8 mouse cellular contexts compared by ENCODE assay signal in the genomic region with DNA sequence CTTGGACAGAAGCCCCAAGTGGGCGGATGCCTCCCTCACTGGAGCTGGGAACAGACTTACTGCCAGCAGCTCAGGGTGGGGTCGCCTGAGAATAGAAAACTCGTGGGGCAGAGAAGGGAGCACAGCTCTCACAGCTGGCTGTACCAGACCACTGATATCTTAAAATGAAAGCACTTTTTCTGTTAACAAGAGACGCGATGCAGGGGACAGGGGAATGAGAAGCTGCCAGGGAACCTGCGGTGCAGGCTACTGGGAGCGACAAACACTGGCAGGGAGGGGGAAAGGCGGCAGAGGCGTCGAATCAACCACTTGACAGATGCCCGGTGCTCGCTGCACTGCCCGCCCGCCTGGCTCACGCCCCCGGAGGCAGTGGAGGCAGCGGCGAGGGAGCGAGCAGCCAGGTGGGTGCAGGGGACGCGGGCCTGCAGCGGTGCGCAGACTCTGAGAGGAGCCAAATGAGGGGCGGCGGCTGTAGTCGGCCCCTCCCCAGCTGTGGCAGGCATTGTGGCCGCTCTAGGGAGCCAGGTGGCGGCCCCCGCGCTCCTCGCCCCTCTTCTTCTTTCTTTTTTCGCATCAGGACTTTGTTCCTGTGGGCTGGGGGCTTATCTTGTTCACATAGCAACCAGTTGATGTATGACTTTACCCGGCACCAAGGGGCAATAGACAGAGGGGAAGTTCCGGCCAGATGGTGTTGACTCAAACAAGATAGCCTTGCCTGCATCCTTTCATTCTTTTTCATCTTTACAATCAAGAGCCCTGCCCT. TPM values are rescaled to one million over a fixed set of nuclear protein-coding genes. Genes with fewer than 3 reads are reported as not detected.
A peak's percentile ranks its signal among the peaks of the same experiment; 100 is the strongest.
DNase-seq lines count a peak whose midpoint lies in the region; ATAC-seq and TF ChIP-seq lines count a peak whose summit lies in the region.

No protein-coding gene starts in this region.

- no peak for TF ChIP-seq CTCF in G1E (IDR thresholded peaks at IDR 0.05; ENCODE audit: low read depth, low read length)

- H3K4me1 ChIP-seq in G1E (ENCODE audit: insufficient read depth, low read depth, low read length), result peaks cover 3% of the 10 kb centered on the region; the same call in 1 of the 2 replicates
- no peaks in the 10 kb centered on the region for H3K4me1 ChIP-seq in intestine, embryonic 16.5 days (ENCODE audit: control insufficient read depth, insufficient read depth, low read length)
- no peaks in the 10 kb centered on the region; the same call in 1 of the 2 replicates for H3K4me1 ChIP-seq in limb, embryonic 12.5 days (replicated peaks)
- H3K4me1 ChIP-seq in midbrain, embryonic 10.5 days, result peaks cover 10% of the 10 kb centered on the region

- peak overlapping the region; percentile 33; the same call in 1 of the 2 replicates for H3K4me3 ChIP-seq in G1E (ENCODE audit: low read depth, low read length)
- peak overlapping the region; percentile 52 for H3K4me3 ChIP-seq in intestine, embryonic 16.5 days (ENCODE audit: low read length)
- H3K4me3 ChIP-seq in limb, embryonic 12.5 days (replicated peaks), result peak overlapping the region; percentile 46
- peak overlapping the region; percentile 64 for H3K4me3 ChIP-seq in midbrain, embryonic 10.5 days

- H3K9ac ChIP-seq in intestine, embryonic 16.5 days (ENCODE audit: low read depth, low read length), result peak overlapping the region; percentile 68
- peak overlapping the region; percentile 51 for H3K9ac ChIP-seq in limb, embryonic 12.5 days (replicated peaks)

- no peak overlapping the region; the same call in 1 of the 2 replicates for H3K27ac ChIP-seq in intestine, embryonic 16.5 days (ENCODE audit: low read length)
- no peak overlapping the region for H3K27ac ChIP-seq in limb, embryonic 12.5 days
- H3K27ac ChIP-seq in midbrain, embryonic 10.5 days (replicated peaks), result peak overlapping the region; percentile 80

- WGBS in intestine, embryonic 16.5 days, result 1% methylated on average over 34 of the region's 34 CpGs
- 2% methylated on average over 34 of the region's 34 CpGs for WGBS in limb, embryonic 12.5 days
- WGBS in midbrain, embryonic 10.5 days, result 3% methylated on average over 34 of the region's 34 CpGs

- H3K4me2 ChIP-seq in intestine, embryonic 16.5 days (ENCODE audit: low read depth, low read length), result peak overlapping the region; percentile 93
- peak overlapping the region; percentile 85 for H3K4me2 ChIP-seq in limb, embryonic 12.5 days

- no peaks in the 10 kb centered on the region for H3K9me3 ChIP-seq in G1E (replicated peaks)
- H3K9me3 ChIP-seq in intestine, embryonic 16.5 days (ENCODE audit: control insufficient read depth, low read length), result no peaks in the 10 kb centered on the region
- H3K9me3 ChIP-seq in limb, embryonic 12.5 days, result no peaks in the 10 kb centered on the region
- no peaks in the 10 kb centered on the region for H3K9me3 ChIP-seq in midbrain, embryonic 10.5 days (replicated peaks)

- no peaks in the 10 kb centered on the region for H3K36me3 ChIP-seq in G1E (replicated peaks)
- no peaks in the 10 kb centered on the region for H3K36me3 ChIP-seq in intestine, embryonic 16.5 days (ENCODE audit: control insufficient read depth, insufficient read depth, low read length)
- no peaks in the 10 kb centered on the region for H3K36me3 ChIP-seq in limb, embryonic 12.5 days
- H3K36me3 ChIP-seq in midbrain, embryonic 10.5 days, result no peaks in the 10 kb centered on the region
- no peaks in the 10 kb centered on the region for H3K36me3 ChIP-seq in splenic B cell, adult 2 months (ENCODE audit: control insufficient read depth, insufficient read depth, low read length, poor library complexity, severe bottlenecking)

- DNase-seq in G1E (ENCODE audit: low spot score), result no peak
- DNase-seq in c-Kit-positive CD71-positive TER-119-negative erythroid progenitor cells, embryonic 14.5 days (ENCODE audit: low read depth), result peak; percentile 6
- DNase-seq in heart, adult 11 months, result peak; percentile 98
- DNase-seq in midbrain, embryonic 10.5 days (ENCODE audit: low spot score), result peak; percentile 54
- DNase-seq in splenic B cell, adult 2 months (ENCODE audit: low read depth, low spot score), result peak; percentile 22
- no peak for DNase-seq in c-Kit-positive CD71-positive TER-119-positive erythroid progenitor cells, embryonic 14.5 days (ENCODE audit: low spot score)

- H3K27me3 ChIP-seq in G1E (ENCODE audit: insufficient read depth, low read length), result peaks cover 3% of the 10 kb centered on the region; the same call in 1 of the 2 replicates
- H3K27me3 ChIP-seq in intestine, embryonic 16.5 days (replicated peaks; ENCODE audit: control insufficient read depth, insufficient read depth, low read length), result no peaks in the 10 kb centered on the region
- H3K27me3 ChIP-seq in limb, embryonic 12.5 days, result peaks cover 9% of the 10 kb centered on the region
- no peaks in the 10 kb centered on the region for H3K27me3 ChIP-seq in midbrain, embryonic 10.5 days (ENCODE audit: low read depth, poor library complexity, severe bottlenecking)
- H3K27me3 ChIP-seq in splenic B cell, adult 2 months (ENCODE audit: control insufficient read depth, insufficient read depth, low read length, poor library complexity, severe bottlenecking), result no peaks in the 10 kb centered on the region

- no peak for ATAC-seq in G1E (ENCODE audit: extremely low read depth, insufficient number of reproducible peaks, low FRiP score, poor library complexity, severe bottlenecking)
- ATAC-seq in intestine, embryonic 16.5 days, result peak; percentile 88
- ATAC-seq in limb, embryonic 12.5 days (ENCODE audit: insufficient number of reproducible peaks, insufficient read depth, low FRiP score, low TSS enrichment, low read depth), result peak; percentile 59; the same call in 1 of the 2 replicates

RNA-seq across cellular contexts. Expression of gene Cyp4b1, which starts 9.8 kb away (rescaled TPM):
- total RNA-seq in G1E (2014; fragmentation: Nextera tagmentation) (not detected in 2 replicates), G1E (2017) (not detected in 2 replicates)
- polyA plus RNA-seq in G1E (2012), result not detected in 2 replicates
- polyA plus RNA-seq in intestine, embryonic 16.5 days (2015; fragmentation: Nextera tagmentation; extraction: Ambion mirVana), result 2.1 and 2.4 TPM in 2 replicates
- not detected in 2 replicates for polyA plus RNA-seq in limb, embryonic 12.5 days (2016; fragmentation: Nextera tagmentation; extraction: Ambion mirVana)
- not detected in 2 replicates for polyA plus RNA-seq in midbrain, embryonic 10.5 days (2016; fragmentation: Nextera tagmentation; extraction: Ambion mirVana)

RNA-seq across cellular contexts. Expression of gene Cyp4a32, which starts 56.5 kb away (rescaled TPM):
- total RNA-seq in G1E (2014; fragmentation: Nextera tagmentation) (not detected in 2 replicates), G1E (2017) (0.22 TPM in 1 of 2 replicates, not detected in the other)
- not detected in 2 replicates for polyA plus RNA-seq in G1E (2012)
- polyA plus RNA-seq in intestine, embryonic 16.5 days (2015; fragmentation: Nextera tagmentation; extraction: Ambion mirVana), result not detected in 2 replicates
- not detected in 2 replicates for polyA plus RNA-seq in limb, embryonic 12.5 days (2016; fragmentation: Nextera tagmentation; extraction: Ambion mirVana)
- polyA plus RNA-seq in midbrain, embryonic 10.5 days (2016; fragmentation: Nextera tagmentation; extraction: Ambion mirVana), result not detected in 2 replicates

Comparison
In these comparisons a context has a peak if more than half of its experiments do, and no peak if none do; other contexts are left out.
1. DNase-seq: peak in c-Kit-positive CD71-positive TER-119-negative erythroid progenitor cells, embryonic 14.5 days (single experiment), heart, adult 11 months (single experiment), midbrain, embryonic 10.5 days (single experiment) and splenic B cell, adult 2 months (single experiment); none in G1E (single experiment) and c-Kit-positive CD71-positive TER-119-positive erythroid progenitor cells, embryonic 14.5 days (single experiment).
2. Peak in every context shown above with its lines, with median percentiles within 50 percentile points of each other: H3K4me3 ChIP-seq.